Mouse (Mus musculus) MEL (cell line): ENCODE data around the gene 3110082I17Rik.

Source experiments
- CHD2 ChIP-seq: IDR thresholded peaks from 2 replicates; pipeline ENCODE4 v1.6.1; 2011; ENCODE audit warnings: low read length, improper control_type of control experiment
- CTCF ChIP-seq, 3 experiments: IDR thresholded peaks in 2 of 3; conservative IDR thresholded peaks in 1 of 3; 2 replicates each; pipeline ENCODE4 v1.5.1; 2011 to 2012; ENCODE audit warnings: low read length in 3 of 3, low read depth in 2 of 3, mild to moderate bottlenecking in 2 of 3, improper control_type of control experiment in 1 of 3, inconsistent platforms in 1 of 3, mixed read lengths in 1 of 3, moderate library complexity in 1 of 3; ENCODE audit not compliant: control insufficient read depth in 1 of 3, insufficient read depth in 1 of 3, poor library complexity in 1 of 3, severe bottlenecking in 1 of 3
- EP300 ChIP-seq, 2 experiments: IDR thresholded peaks; 2 replicates each; pipeline ENCODE4 v1.6.1; 2011; ENCODE audit warnings: improper control_type of control experiment in 2 of 2, low read length in 2 of 2, low read depth in 1 of 2, mild to moderate bottlenecking in 1 of 2
- MAX ChIP-seq: IDR thresholded peaks from 2 replicates; pipeline ENCODE4 v1.6.1; 2011; ENCODE audit warnings: low read length, improper control_type of control experiment
- POLR2A ChIP-seq, 2 experiments: IDR thresholded peaks; 2 replicates each; pipeline ENCODE4 v1.6.1; 2011 to 2012; ENCODE audit warnings: low read length in 2 of 2, mild to moderate bottlenecking in 2 of 2, control low read depth in 1 of 2, improper control_type of control experiment in 1 of 2, low read depth in 1 of 2, moderate library complexity in 1 of 2; ENCODE audit not compliant: control insufficient read depth in 1 of 2, insufficient read depth in 1 of 2, poor library complexity in 1 of 2
- RCOR1 ChIP-seq: IDR thresholded peaks from 2 replicates; pipeline ENCODE4 v1.6.1; 2012; ENCODE audit warnings: low read depth, mild to moderate bottlenecking, inconsistent platforms, low read length, improper control_type of control experiment
- TBP ChIP-seq: IDR thresholded peaks from 2 replicates; pipeline ENCODE4 v1.8.0; 2011; ENCODE audit warnings: low read depth, low read length, improper control_type of control experiment
- TCF12 ChIP-seq: IDR thresholded peaks from 2 replicates; pipeline ENCODE4 v1.6.1; 2014; ENCODE audit warnings: low read depth, mild to moderate bottlenecking, inconsistent platforms, low read length, improper control_type of control experiment, moderate library complexity
- USF1 ChIP-seq: IDR thresholded peaks from 2 replicates; pipeline ENCODE4 v1.6.1; 2014; ENCODE audit warnings: low read depth, mild to moderate bottlenecking, inconsistent platforms, low read length, improper control_type of control experiment, moderate library complexity

GRCm38 (mm10) chr5:139379771-139380384 is 80.4 kb downstream of the 3110082I17Rik start:
- no peak for TF ChIP-seq CTCF (IDR thresholded peaks at IDR 0.05 in 2 of 3, conservative IDR thresholded peaks at IDR 0.05 in 1 of 3; ENCODE audit: control insufficient read depth in 1 of 3, insufficient read depth in 1 of 3, low read depth in 2 of 3, low read length in 3 of 3, poor library complexity in 1 of 3, severe bottlenecking in 1 of 3)
- TF ChIP-seq POLR2A (IDR thresholded peaks at IDR 0.05; ENCODE audit: control insufficient read depth in 1 of 2, insufficient read depth in 1 of 2, low read depth in 1 of 2, low read length in 2 of 2, poor library complexity in 1 of 2): no peak
- no peak for TF ChIP-seq MAX
- TF ChIP-seq RCOR1: no peak
- no peak for TF ChIP-seq EP300 (IDR thresholded peaks at IDR 0.05; ENCODE audit: low read depth in 1 of 2, low read length in 2 of 2)
- no peak for TF ChIP-seq CHD2
- TF ChIP-seq TBP: no peak
- no peak for TF ChIP-seq USF1
- no peak for TF ChIP-seq TCF12
